Mouse (Mus musculus) stomach, embryonic 15.5 days (tissue): ENCODE data around the gene Uqcr11. TPM values are rescaled to one million over a fixed set of nuclear protein-coding genes. Genes with fewer than 3 reads are reported as not detected.
A peak's percentile ranks its signal among the peaks of the same experiment; 100 is the strongest.

ENCODE experiments used
- ATAC-seq: fragments of 200-750 bp; cut with Nextera tagmentation; 2 replicates; pipeline ENCODE4 v1.8.0; 2017; ENCODE audit warnings: low read depth, moderate number of reproducible peaks, moderate TSS enrichment; ENCODE audit not compliant: insufficient read depth, low FRiP score
- H3K27ac ChIP-seq: fragments of 300-500 bp; sonication (generic); 2 replicates; pipeline ENCODE4 v1.5.1; 2015; ENCODE audit warnings: mild to moderate bottlenecking, inconsistent platforms
- H3K27me3 ChIP-seq: fragments of 300-500 bp; sonication (generic); replicated peaks from 2 replicates; pipeline ENCODE4 v1.6.1; 2015; ENCODE audit warnings: inconsistent platforms
- H3K36me3 ChIP-seq: fragments of 300-500 bp; sonication (generic); 2 replicates; pipeline ENCODE4 v1.6.1; 2015; ENCODE audit warnings: inconsistent platforms
- H3K4me1 ChIP-seq: fragments of 300-500 bp; sonication (generic); 2 replicates; pipeline ENCODE4 v1.6.1; 2015; ENCODE audit warnings: inconsistent platforms
- H3K4me2 ChIP-seq: fragments of 300-500 bp; sonication (generic); 2 replicates; pipeline ENCODE4 v1.6.1; 2015; ENCODE audit warnings: mild to moderate bottlenecking, inconsistent platforms
- H3K4me3 ChIP-seq: fragments of 300-500 bp; sonication (generic); replicated peaks from 2 replicates; pipeline ENCODE4 v1.5.1; 2015; ENCODE audit warnings: inconsistent platforms
- H3K9ac ChIP-seq: fragments of 300-500 bp; sonication (generic); 2 replicates; pipeline ENCODE4 v1.6.1; 2015; ENCODE audit warnings: inconsistent platforms
- H3K9me3 ChIP-seq: fragments of 300-500 bp; sonication (generic); 2 replicates; pipeline ENCODE4 v1.6.1; 2016; ENCODE audit warnings: inconsistent platforms
- WGBS: fragments of 180-500 bp; shearing (Covaris S2); methylation state at CpG from one replicate; pipeline ENCODE4 v1.1.7; 2015; 5-methylcytosine and 5-hydroxymethylcytosine counted together
- polyA plus RNA-seq: library from polyadenylated mRNA; unstranded; fragments of >200 nt; fragmentation: Nextera tagmentation; extraction: Ambion mirVana; gene quantifications from 2 replicates; pipeline ENCODE4 v1.2.1, GENCODE M21; 2015

The Uqcr11 gene
- polyA plus RNA-seq, 1 experiment from 2014 or later: 724 TPM

GRCm38 (mm10) chr10:80440031-80440430, 33.4 kb upstream of the Uqcr11 start:
- peaks cover 20% of the 10 kb centered on the region for H3K4me1 ChIP-seq
- H3K4me2 ChIP-seq: no peak overlapping the region
- no peak for ATAC-seq
- no peaks in the 10 kb centered on the region for H3K9me3 ChIP-seq
- no peak overlapping the region for H3K4me3 ChIP-seq
- no peaks in the 10 kb centered on the region for H3K36me3 ChIP-seq
- no peak overlapping the region for H3K27ac ChIP-seq
- H3K27me3 ChIP-seq: no peaks in the 10 kb centered on the region
- no peak overlapping the region for H3K9ac ChIP-seq

- peaks cover 16% of the 10 kb centered on the region for H3K4me1 ChIP-seq
- H3K9ac ChIP-seq: no peak overlapping the region
- ATAC-seq: no peak
- H3K4me3 ChIP-seq: no peak overlapping the region
- H3K27ac ChIP-seq: no peak overlapping the region
- WGBS: 49% methylated on average over 4 of the region's 4 CpGs
- H3K9me3 ChIP-seq: no peaks in the 10 kb centered on the region
- no peaks in the 10 kb centered on the region for H3K27me3 ChIP-seq
- no peak overlapping the region for H3K4me2 ChIP-seq
- no peaks in the 10 kb centered on the region for H3K36me3 ChIP-seq
Measured at GRCm38 (mm10) chr10:80437973-80438372, 31.3 kb upstream of the Uqcr11 start.

GRCm38 (mm10) chr10:80436276-80436675, 29.6 kb upstream of the Uqcr11 start:
- Histone ChIP-seq H3K9ac (no peak overlapping the region), H3K27me3 (no peaks in the 10 kb centered on the region), H3K4me3 (no peak overlapping the region), H3K4me1 (peaks cover 25% of the 10 kb centered on the region), H3K27ac (peak overlapping the region; percentile 93), H3K36me3 (no peaks in the 10 kb centered on the region), H3K9me3 (no peaks in the 10 kb centered on the region), H3K4me2 (peak overlapping the region; percentile 3)
- WGBS: 13% methylated on average over 9 of the region's 9 CpGs
- no peak for ATAC-seq

- Histone ChIP-seq H3K9ac (no peak overlapping the region), H3K4me2 (peak overlapping the region; percentile 3), H3K36me3 (no peaks in the 10 kb centered on the region), H3K4me3 (no peak overlapping the region), H3K9me3 (no peaks in the 10 kb centered on the region), H3K27me3 (no peaks in the 10 kb centered on the region), H3K4me1 (peaks cover 30% of the 10 kb centered on the region), H3K27ac (peak overlapping the region; percentile 93)
- 34% methylated on average over 7 of the region's 7 CpGs for WGBS
- ATAC-seq: peak; percentile 34
Measured at GRCm38 (mm10) chr10:80435764-80436163, 29.1 kb upstream of the Uqcr11 start.

GRCm38 (mm10) chr10:80434823-80435222, 28.2 kb upstream of the Uqcr11 start:
- no peaks in the 10 kb centered on the region for H3K27me3 ChIP-seq
- H3K4me1 ChIP-seq: peaks cover 30% of the 10 kb centered on the region
- no peak overlapping the region for H3K4me3 ChIP-seq
- H3K9me3 ChIP-seq: no peaks in the 10 kb centered on the region
- H3K36me3 ChIP-seq: peaks cover under 1% of the 10 kb centered on the region; the same call in 1 of the 2 replicates
- 81% methylated on average over 3 of the region's 3 CpGs for WGBS
- H3K4me2 ChIP-seq: 0 out of 2 replicates have a peak overlapping the region, but pooled peaks have one; percentile 34
- no peak for ATAC-seq
- H3K27ac ChIP-seq: peak overlapping the region; percentile 93; the same call in 1 of the 2 replicates
- no peak overlapping the region for H3K9ac ChIP-seq

GRCm38 (mm10) chr10:80434233-80434592, 27.6 kb upstream of the Uqcr11 start:
- H3K4me3 ChIP-seq: peak overlapping the region; percentile 98
- peaks cover 6% of the 10 kb centered on the region; the same call in 1 of the 2 replicates for H3K36me3 ChIP-seq
- H3K27ac ChIP-seq: peak overlapping the region; percentile 93
- peaks cover 33% of the 10 kb centered on the region for H3K4me1 ChIP-seq
- H3K9me3 ChIP-seq: no peaks in the 10 kb centered on the region
- peak overlapping the region; percentile 34 for H3K4me2 ChIP-seq
- ATAC-seq: no peak
- H3K9ac ChIP-seq: no peak overlapping the region
- WGBS: 13% methylated on average over 8 of the region's 8 CpGs
- no peaks in the 10 kb centered on the region for H3K27me3 ChIP-seq

- WGBS: under 1% methylated on average over 48 of the region's 61 CpGs
- Histone ChIP-seq H3K9me3 (no peaks in the 10 kb centered on the region), H3K4me1 (peaks cover 33% of the 10 kb centered on the region), H3K27ac (peak within 1 kb of the TSS; percentile 93), H3K36me3 (peaks cover 11% of the 10 kb centered on the region; the same call in 1 of the 2 replicates), H3K27me3 (no peaks in the 10 kb centered on the region), H3K4me3 (peak within 1 kb of the TSS; percentile 98), H3K9ac (peak within 1 kb of the TSS; percentile 99), H3K4me2 (peak within 1 kb of the TSS; percentile 83)
- ATAC-seq: peak; percentile 91
Measured at GRCm38 (mm10) chr10:80433513-80434232, 27.0 kb upstream of the Uqcr11 start, which contains the start of gene Tcf3. Gene Tcf3, minus strand, starts transcription at chr10:80433647.

- peak overlapping the region; percentile 98 for H3K4me3 ChIP-seq
- peak overlapping the region; percentile 93 for H3K27ac ChIP-seq
- H3K27me3 ChIP-seq: no peaks in the 10 kb centered on the region
- H3K4me2 ChIP-seq: peak overlapping the region; percentile 83
- WGBS: under 1% methylated on average over 58 of the region's 60 CpGs
- peaks cover 33% of the 10 kb centered on the region for H3K4me1 ChIP-seq
- no peaks in the 10 kb centered on the region for H3K9me3 ChIP-seq
- peaks cover 17% of the 10 kb centered on the region for H3K36me3 ChIP-seq
- no peak for ATAC-seq
- peak overlapping the region; percentile 99 for H3K9ac ChIP-seq
Measured at GRCm38 (mm10) chr10:80432936-80433512, 26.4 kb upstream of the Uqcr11 start.

- no peaks in the 10 kb centered on the region for H3K9me3 ChIP-seq
- no peak for ATAC-seq
- H3K4me3 ChIP-seq: peak overlapping the region; percentile 98
- no peaks in the 10 kb centered on the region for H3K27me3 ChIP-seq
- 5% methylated on average over 4 of the region's 4 CpGs for WGBS
- H3K4me2 ChIP-seq: peak overlapping the region; percentile 83
- H3K9ac ChIP-seq: peak overlapping the region; percentile 99
- peak overlapping the region; percentile 93 for H3K27ac ChIP-seq
- peaks cover 33% of the 10 kb centered on the region for H3K4me1 ChIP-seq
- H3K36me3 ChIP-seq: peaks cover 23% of the 10 kb centered on the region
Measured at GRCm38 (mm10) chr10:80432387-80432785, 25.8 kb upstream of the Uqcr11 start.

- Histone ChIP-seq H3K4me1 (peaks cover 33% of the 10 kb centered on the region), H3K36me3 (peaks cover 29% of the 10 kb centered on the region), H3K4me3 (peak overlapping the region; percentile 98), H3K27ac (peak overlapping the region; percentile 93), H3K27me3 (no peaks in the 10 kb centered on the region), H3K9me3 (no peaks in the 10 kb centered on the region), H3K9ac (peak overlapping the region; percentile 99), H3K4me2 (peak overlapping the region; percentile 83)
- WGBS: 16% methylated on average over 16 of the region's 16 CpGs
- no peak for ATAC-seq
Measured at GRCm38 (mm10) chr10:80431570-80432386, 25.1 kb upstream of the Uqcr11 start.

GRCm38 (mm10) chr10:80430375-80430980, 23.8 kb upstream of the Uqcr11 start:
- Histone ChIP-seq H3K27me3 (no peaks in the 10 kb centered on the region), H3K9ac (no peak overlapping the region), H3K36me3 (peaks cover 42% of the 10 kb centered on the region), H3K4me1 (peaks cover 25% of the 10 kb centered on the region), H3K4me3 (no peak overlapping the region), H3K4me2 (no peak overlapping the region), H3K9me3 (no peaks in the 10 kb centered on the region), H3K27ac (no peak overlapping the region)
- WGBS: 70% methylated on average over 7 of the region's 8 CpGs
- ATAC-seq: no peak
